Mouse (Mus musculus) hindbrain, embryonic 12.5 days (tissue): ENCODE data around the gene Cmtm6. TPM values are rescaled to one million over a fixed set of nuclear protein-coding genes. Genes with fewer than 3 reads are reported as not detected.
A peak's percentile ranks its signal among the peaks of the same experiment; 100 is the strongest.
"Not testable (repeated sequence)": the region's sequence is repeated elsewhere in the genome, so short reads cannot be mapped to it uniquely, and the experiment has no call there.

ENCODE experiments used
- ATAC-seq: fragments of 200-750 bp; cut with Nextera tagmentation; 2 replicates; pipeline ENCODE4 v1.8.0; 2017; ENCODE audit warnings: moderate TSS enrichment; ENCODE audit not compliant: low FRiP score
- H3K27ac ChIP-seq: fragments of 300-500 bp; sonication (generic); 2 replicates; pipeline ENCODE4 v1.5.1; 2016; ENCODE audit warnings: mild to moderate bottlenecking
- H3K27me3 ChIP-seq: fragments of 300-500 bp; sonication (generic); 2 replicates; pipeline ENCODE4 v1.6.1; 2016; ENCODE audit warnings: mild to moderate bottlenecking
- H3K36me3 ChIP-seq: fragments of 300-500 bp; sonication (generic); 2 replicates; pipeline ENCODE4 v1.6.1; 2016; ENCODE audit warnings: mild to moderate bottlenecking
- H3K4me1 ChIP-seq: fragments of 300-500 bp; sonication (generic); 2 replicates; pipeline ENCODE4 v1.6.1; 2016
- H3K4me2 ChIP-seq: fragments of 300-500 bp; sonication (generic); replicated peaks from 2 replicates; pipeline ENCODE4 v1.6.1; 2016; ENCODE audit warnings: mild to moderate bottlenecking
- H3K4me3 ChIP-seq: fragments of 300-500 bp; sonication (generic); 2 replicates; pipeline ENCODE4 v1.5.1; 2016; ENCODE audit warnings: mild to moderate bottlenecking
- H3K9ac ChIP-seq: fragments of 300-500 bp; sonication (generic); 2 replicates; pipeline ENCODE4 v1.6.1; 2016; ENCODE audit warnings: mild to moderate bottlenecking, moderate library complexity
- H3K9me3 ChIP-seq: fragments of 300-500 bp; sonication (generic); replicated peaks from 2 replicates; pipeline ENCODE4 v1.6.1; 2016; ENCODE audit warnings: mild to moderate bottlenecking
- WGBS: fragments of 180-500 bp; shearing (Covaris S2); methylation state at CpG from one replicate; pipeline ENCODE4 v1.1.7; 2016; 5-methylcytosine and 5-hydroxymethylcytosine counted together
- polyA plus RNA-seq: library from polyadenylated mRNA; unstranded; fragments of >200 nt; fragmentation: Nextera tagmentation; extraction: Ambion mirVana; gene quantifications from 2 replicates; pipeline ENCODE4 v1.2.1, GENCODE M21; 2016

The Cmtm6 gene
- polyA plus RNA-seq, result 25.8 and 26.0 TPM in 2 replicates

DNA sequence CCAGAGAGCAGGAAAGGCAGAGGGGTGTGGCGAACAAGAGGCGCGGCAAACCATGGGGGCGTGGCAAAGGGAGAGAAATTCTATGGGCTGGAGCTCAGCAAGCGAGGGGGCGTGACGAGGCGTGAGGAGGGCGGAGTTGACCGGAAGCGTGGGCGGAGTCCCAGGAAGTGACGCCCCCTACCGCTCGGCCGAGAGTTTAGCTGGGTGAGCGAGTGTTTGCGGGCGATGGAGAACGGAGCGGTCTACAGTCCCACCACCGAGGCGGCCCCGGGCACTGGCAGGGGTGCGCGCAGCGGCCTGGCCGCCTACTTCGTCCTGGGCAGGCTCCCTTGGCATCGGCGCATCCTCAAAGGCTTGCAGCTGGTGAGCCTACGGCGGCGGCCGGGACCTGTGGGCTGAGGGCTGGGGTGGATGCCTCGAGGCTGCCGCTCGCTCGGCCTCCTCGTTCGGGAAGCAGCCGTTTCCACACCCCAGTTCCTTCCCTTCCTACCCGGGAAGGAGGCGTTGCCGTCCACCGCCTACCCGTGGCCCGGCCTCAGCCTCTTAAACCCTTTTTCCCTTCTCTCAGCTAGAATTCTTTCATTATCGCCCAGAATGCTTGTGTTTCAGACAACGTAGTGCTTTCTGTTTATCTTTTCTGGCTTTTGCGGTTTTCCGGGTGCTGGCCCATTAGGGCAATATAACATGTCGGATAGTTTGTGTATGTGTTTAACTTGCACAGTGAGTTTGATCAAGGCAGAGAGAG lies at the start of gene Cmtm6:
Gene Cmtm6, plus strand, starts transcription at position 106 of the 745 bp plus-strand sequence.
- H3K4me2 ChIP-seq, result peak within 1 kb of the TSS; percentile 59
- no peaks in the 10 kb centered on the region for H3K36me3 ChIP-seq
- no peaks in the 10 kb centered on the region for H3K9me3 ChIP-seq
- peaks cover 21% of the 10 kb centered on the region for H3K4me1 ChIP-seq
- H3K4me3 ChIP-seq, result peak within 1 kb of the TSS; percentile 89
- no peaks in the 10 kb centered on the region for H3K27me3 ChIP-seq
- peak; percentile 91 for ATAC-seq
- under 1% methylated on average over 53 of the region's 53 CpGs for WGBS
- H3K9ac ChIP-seq, result peak within 1 kb of the TSS; percentile 89
- peak within 1 kb of the TSS; percentile 85 for H3K27ac ChIP-seq

DNA sequence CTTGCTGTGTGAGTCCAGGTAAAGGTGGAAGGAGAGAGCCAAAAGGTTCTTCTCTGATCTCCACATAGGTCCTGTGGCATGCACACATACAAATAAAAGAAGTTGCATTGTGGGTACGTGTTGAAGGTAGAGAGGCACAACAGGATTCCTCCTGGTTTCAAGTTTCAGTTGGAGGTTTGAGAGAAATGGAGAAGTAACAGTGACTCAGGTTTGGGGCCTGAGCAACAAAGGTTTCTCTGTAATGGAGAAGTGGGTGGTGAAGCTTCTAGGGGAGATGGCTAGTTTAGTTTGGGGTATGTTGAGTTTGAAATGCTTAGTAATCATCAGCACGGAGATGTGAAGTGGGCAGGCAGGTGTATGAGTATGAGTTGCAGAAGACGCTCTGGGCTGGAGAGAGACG lies 48.7 kb upstream of the Cmtm6 start:
- H3K4me2 ChIP-seq, result no peak overlapping the region
- WGBS, result 89% methylated on average over 4 of the region's 4 CpGs
- no peak overlapping the region for H3K9ac ChIP-seq
- no peaks in the 10 kb centered on the region for H3K4me1 ChIP-seq
- H3K4me3 ChIP-seq, result no peak overlapping the region
- ATAC-seq, result no peak
- H3K9me3 ChIP-seq, result no peaks in the 10 kb centered on the region
- H3K27me3 ChIP-seq, result no peaks in the 10 kb centered on the region
- H3K36me3 ChIP-seq, result no peaks in the 10 kb centered on the region
- no peak overlapping the region for H3K27ac ChIP-seq

DNA sequence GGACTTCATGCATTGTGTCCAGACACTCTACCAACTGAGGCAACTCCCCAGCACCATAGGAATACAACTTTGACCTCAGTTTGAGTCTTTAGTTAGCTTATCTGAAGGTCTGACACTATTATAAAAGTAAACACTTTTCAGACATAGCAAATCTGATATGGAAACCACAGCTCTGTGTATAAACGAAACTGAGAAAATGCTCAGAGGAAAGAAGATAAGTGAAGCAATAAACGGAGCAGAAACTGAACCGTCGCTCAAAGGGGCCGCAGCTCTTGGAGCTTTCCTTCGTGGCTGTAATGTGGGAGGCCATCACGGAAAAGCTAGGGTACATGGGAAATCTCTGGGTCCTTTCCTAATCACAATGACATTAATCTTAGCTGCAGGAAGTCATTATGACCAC lies 44.7 kb upstream of the Cmtm6 start:
- Histone ChIP-seq H3K27ac (no peak overlapping the region), H3K9me3 (no peaks in the 10 kb centered on the region), H3K27me3 (no peaks in the 10 kb centered on the region), H3K4me1 (peaks cover 20% of the 10 kb centered on the region), H3K4me2 (no peak overlapping the region), H3K36me3 (0 out of 2 replicates have a peak, but pooled peaks cover 2% of the 10 kb centered on the region), H3K9ac (no peak overlapping the region), H3K4me3 (no peak overlapping the region)
- ATAC-seq, result no peak
- 92% methylated on average over 7 of the region's 7 CpGs for WGBS

DNA sequence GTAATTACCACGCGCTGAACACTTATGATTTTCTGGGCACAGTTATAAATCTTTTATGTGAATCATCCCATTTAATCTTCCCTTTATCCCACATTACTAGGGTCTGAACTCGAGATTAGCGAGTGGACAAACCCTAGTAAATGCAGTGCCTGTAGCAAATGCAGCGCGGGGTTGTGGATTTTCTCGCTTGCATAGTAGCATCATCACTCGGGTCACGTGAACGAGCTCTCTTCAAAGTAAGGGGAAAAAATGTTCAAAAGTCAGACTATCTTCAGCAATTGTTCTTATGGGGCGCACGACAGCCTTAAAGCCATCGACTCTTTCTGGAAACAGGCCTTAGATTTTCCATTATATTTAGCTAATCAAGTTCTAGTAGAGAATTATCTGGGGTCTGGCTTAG lies 43.3 kb upstream of the Cmtm6 start:
- WGBS, result 80% methylated on average over 13 of the region's 13 CpGs
- Histone ChIP-seq H3K4me2 (peak overlapping the region; percentile 73), H3K36me3 (peaks cover 8% of the 10 kb centered on the region; the same call in 1 of the 2 replicates), H3K4me3 (peak overlapping the region; percentile 95), H3K4me1 (peaks cover 23% of the 10 kb centered on the region), H3K27me3 (no peaks in the 10 kb centered on the region), H3K27ac (0 out of 2 replicates have a peak overlapping the region, but pooled peaks have one; percentile 97), H3K9me3 (no peaks in the 10 kb centered on the region), H3K9ac (peak overlapping the region; percentile 98; the same call in 1 of the 2 replicates)
- no peak for ATAC-seq

DNA sequence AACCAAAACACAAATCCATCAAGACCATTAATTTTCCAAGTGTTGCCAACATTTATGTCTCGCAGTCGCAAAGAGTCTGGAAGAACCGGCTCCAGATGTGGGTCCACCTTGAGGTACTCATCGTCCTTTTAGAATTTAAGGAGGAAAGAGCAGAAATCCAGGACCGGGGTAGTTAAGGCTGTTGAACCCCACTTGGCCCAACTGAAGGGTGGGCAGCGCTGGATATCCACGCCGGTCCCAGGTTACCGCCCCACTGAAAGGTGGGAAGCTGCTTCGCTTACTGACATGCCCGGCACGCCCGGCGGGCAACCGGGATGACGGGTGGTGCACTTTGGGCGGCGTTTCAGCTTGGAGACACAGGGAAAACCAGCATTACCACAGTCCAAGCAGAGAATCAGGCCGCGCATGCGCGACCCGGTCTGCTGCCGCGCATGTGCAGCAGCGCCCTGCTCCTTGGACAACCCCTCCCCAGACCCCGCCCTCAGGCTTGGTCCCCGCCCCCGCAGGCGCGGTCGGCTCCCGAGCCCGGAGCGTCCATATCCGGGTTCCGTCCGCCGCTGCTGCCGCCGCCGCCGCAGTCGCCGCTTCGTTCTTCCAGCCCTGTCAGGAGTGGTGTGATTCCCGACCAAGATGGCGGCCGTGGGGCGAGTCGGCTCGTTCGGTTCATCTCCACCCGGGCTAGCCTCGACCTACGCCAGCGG lies 42.5 kb upstream of the Cmtm6 start, which contains the start of gene Dync1li1:
Gene Dync1li1, plus strand, starts transcription at position 539 of the 701 bp plus-strand sequence.
- no peaks in the 10 kb centered on the region for H3K9me3 ChIP-seq
- H3K27ac ChIP-seq, result peak within 1 kb of the TSS; percentile 97
- H3K27me3 ChIP-seq, result no peaks in the 10 kb centered on the region
- H3K36me3 ChIP-seq, result peaks cover 14% of the 10 kb centered on the region
- H3K4me3 ChIP-seq, result peak within 1 kb of the TSS; percentile 95
- WGBS, result under 1% methylated on average over 57 of the region's 57 CpGs
- H3K4me1 ChIP-seq, result peaks cover 23% of the 10 kb centered on the region
- peak; percentile 95 for ATAC-seq
- peak within 1 kb of the TSS; percentile 98 for H3K9ac ChIP-seq
- peak within 1 kb of the TSS; percentile 73 for H3K4me2 ChIP-seq

DNA sequence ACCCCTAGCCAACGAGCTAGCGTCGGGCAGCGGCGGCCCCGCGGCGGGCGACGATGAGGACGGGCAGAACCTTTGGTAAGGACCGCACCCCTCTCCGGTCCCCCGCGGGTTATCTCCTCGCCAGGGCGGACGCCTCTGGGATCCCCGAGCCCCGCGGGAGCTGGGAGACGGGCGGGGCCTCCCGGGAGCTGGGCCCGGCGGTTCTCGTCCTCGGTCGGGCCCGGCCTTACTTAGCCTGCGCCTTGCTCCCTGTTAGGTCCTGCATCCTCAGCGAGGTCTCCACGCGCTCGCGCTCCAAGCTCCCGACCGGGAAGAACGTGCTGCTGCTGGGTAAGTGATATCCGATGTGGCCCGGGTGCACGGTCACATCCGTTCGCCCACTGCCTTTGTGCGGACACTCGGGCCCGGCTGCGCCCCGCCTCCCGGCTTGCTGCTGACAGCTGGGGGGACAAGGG lies 41.9 kb upstream of the Cmtm6 start:
- Histone ChIP-seq H3K9ac (peak overlapping the region; percentile 98), H3K9me3 (no peaks in the 10 kb centered on the region), H3K27me3 (no peaks in the 10 kb centered on the region), H3K4me1 (peaks cover 23% of the 10 kb centered on the region), H3K4me2 (peak overlapping the region; percentile 73), H3K36me3 (peaks cover 20% of the 10 kb centered on the region), H3K27ac (peak overlapping the region; percentile 97), H3K4me3 (peak overlapping the region; percentile 95)
- peak; percentile 78 for ATAC-seq
- under 1% methylated on average over 49 of the region's 50 CpGs for WGBS

- peak overlapping the region; percentile 95 for H3K4me3 ChIP-seq
- 10% methylated on average over 10 of the region's 10 CpGs for WGBS
- peak overlapping the region; percentile 73 for H3K4me2 ChIP-seq
- H3K27me3 ChIP-seq, result no peaks in the 10 kb centered on the region
- 0 out of 2 replicates have a peak overlapping the region, but pooled peaks have one; percentile 17 for H3K27ac ChIP-seq
- H3K4me1 ChIP-seq, result peaks cover 23% of the 10 kb centered on the region
- ATAC-seq, result no peak
- no peaks in the 10 kb centered on the region for H3K9me3 ChIP-seq
- H3K36me3 ChIP-seq, result peaks cover 32% of the 10 kb centered on the region
- H3K9ac ChIP-seq, result peak overlapping the region; percentile 63
Measured at GRCm38 (mm10) chr9:114690119-114690601, 40.8 kb upstream of the Cmtm6 start.

DNA sequence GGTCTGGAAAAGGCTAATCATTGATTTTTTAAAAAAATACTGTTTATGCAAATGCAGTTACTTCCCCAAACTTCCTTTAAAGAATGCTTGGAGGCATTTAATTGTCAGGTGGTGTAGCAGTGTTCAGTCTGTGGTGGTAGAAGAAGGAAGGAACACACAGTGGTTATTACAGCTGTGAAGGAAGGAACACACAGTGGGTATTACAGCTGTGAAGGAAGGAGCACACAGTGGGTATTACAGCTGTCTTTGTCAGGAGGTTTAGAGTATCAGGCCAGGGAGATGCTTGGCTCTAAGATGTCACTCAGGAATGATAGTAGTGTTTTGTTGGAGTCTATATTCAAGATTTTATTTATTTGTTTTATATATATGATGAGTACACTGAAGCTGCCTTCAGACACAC lies 39.8 kb upstream of the Cmtm6 start:
- Histone ChIP-seq H3K27me3 (no peaks in the 10 kb centered on the region), H3K27ac (no peak overlapping the region), H3K4me3 (no peak overlapping the region), H3K4me1 (peaks cover 23% of the 10 kb centered on the region), H3K9ac (no peak overlapping the region), H3K4me2 (no peak overlapping the region; the same call in none of the 2 replicates), H3K36me3 (peaks cover 33% of the 10 kb centered on the region), H3K9me3 (no peaks in the 10 kb centered on the region)
- no peak for ATAC-seq

- not testable (repeated sequence) for H3K27me3 ChIP-seq, H3K4me3 ChIP-seq, ATAC-seq, H3K27ac ChIP-seq, H3K4me1 ChIP-seq, H3K9me3 ChIP-seq, H3K4me2 ChIP-seq, H3K9ac ChIP-seq
- WGBS, result 94% methylated on average over 8 of the region's 8 CpGs
- H3K36me3 ChIP-seq, result peaks cover 49% of the 10 kb centered on the region
Measured at GRCm38 (mm10) chr9:114695662-114696061, 35.3 kb upstream of the Cmtm6 start.

DNA sequence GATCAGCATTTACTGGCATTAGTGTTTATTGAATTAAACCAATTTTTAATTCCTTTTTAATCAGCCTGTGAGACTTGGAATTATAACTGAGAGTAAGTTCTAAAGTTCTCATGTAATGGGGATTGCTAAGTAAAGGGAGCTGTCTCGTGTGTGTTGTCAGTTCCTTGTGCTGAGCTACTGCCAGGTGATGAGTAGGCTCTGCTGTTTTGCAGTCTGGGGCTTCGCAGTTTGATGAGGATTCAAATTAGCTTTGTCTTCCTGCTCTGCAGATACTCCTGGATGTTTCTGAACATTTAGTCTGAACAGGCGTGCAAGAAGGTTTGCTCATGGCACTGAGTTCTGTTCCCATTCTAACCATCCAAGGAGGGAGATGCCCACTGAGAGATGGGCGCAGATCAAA lies 33.8 kb upstream of the Cmtm6 start:
- Histone ChIP-seq H3K4me2 (no peak overlapping the region), H3K4me1 (no peaks in the 10 kb centered on the region), H3K27me3 (no peaks in the 10 kb centered on the region), H3K27ac (no peak overlapping the region), H3K36me3 (peaks cover 52% of the 10 kb centered on the region), H3K9ac (no peak overlapping the region), H3K9me3 (no peaks in the 10 kb centered on the region), H3K4me3 (no peak overlapping the region)
- WGBS, result 96% methylated on average over 4 of the region's 4 CpGs
- ATAC-seq, result no peak

DNA sequence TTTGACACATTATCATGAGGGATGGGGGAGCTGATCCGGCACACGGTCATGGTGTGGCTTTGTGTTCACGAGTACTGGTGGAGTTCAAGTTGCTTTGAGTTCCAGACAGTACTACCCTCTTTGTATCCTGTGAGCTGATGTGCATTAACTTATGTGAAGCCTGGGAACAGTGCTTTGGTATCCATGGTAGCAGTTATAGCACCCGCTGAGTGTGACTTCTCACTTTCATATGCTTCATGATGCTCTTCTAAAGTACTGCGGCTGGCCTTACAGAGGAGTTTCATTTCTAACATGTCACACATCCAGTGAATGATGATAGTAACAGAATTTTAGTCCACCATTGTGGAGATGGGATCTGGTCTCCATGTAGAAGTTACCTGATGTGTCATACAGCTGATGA lies 33.0 kb upstream of the Cmtm6 start:
- WGBS, result 91% methylated on average over 5 of the region's 5 CpGs
- Histone ChIP-seq H3K4me3 (no peak overlapping the region), H3K4me1 (no peaks in the 10 kb centered on the region), H3K27me3 (no peaks in the 10 kb centered on the region), H3K9ac (no peak overlapping the region), H3K36me3 (peaks cover 44% of the 10 kb centered on the region), H3K9me3 (no peaks in the 10 kb centered on the region), H3K4me2 (no peak overlapping the region), H3K27ac (no peak overlapping the region)
- ATAC-seq, result no peak

- H3K4me3 ChIP-seq, result no peak overlapping the region
- H3K27me3 ChIP-seq, result no peaks in the 10 kb centered on the region
- H3K4me2 ChIP-seq, result no peak overlapping the region
- WGBS, result 73% methylated on average over 6 of the region's 6 CpGs
- peaks cover 32% of the 10 kb centered on the region for H3K36me3 ChIP-seq
- no peaks in the 10 kb centered on the region for H3K4me1 ChIP-seq
- no peak overlapping the region for H3K9ac ChIP-seq
- no peak overlapping the region for H3K27ac ChIP-seq
- ATAC-seq, result no peak
- no peaks in the 10 kb centered on the region for H3K9me3 ChIP-seq
Measured at GRCm38 (mm10) chr9:114699262-114699661, 31.7 kb upstream of the Cmtm6 start.
